Mouse (Mus musculus) monocyte, adult 5-6 weeks (primary cell): ENCODE results near the gene Col6a6. TPM values are rescaled to one million over a fixed set of nuclear protein-coding genes. Genes with fewer than 3 reads are reported as not detected.
"Not testable (repeated sequence)": the region's sequence is repeated elsewhere in the genome, so short reads cannot be mapped to it uniquely, and the experiment has no call there.

ENCODE experiments used
- ATAC-seq: fragments of 153-309, 156-312 bp; replicated peaks from 2 replicates; pipeline ENCODE4 v1.8.0; 2017; ENCODE audit warnings: mild to moderate bottlenecking; ENCODE audit not compliant: low TSS enrichment, insufficient number of reproducible peaks, severe bottlenecking, poor library complexity, low FRiP score
- total RNA-seq: library from RNA; stranded (forward); fragments of 200-1000, 200-491, 200-594 nt; gene quantifications from 3 replicates; pipeline ENCODE4 v1.2.3, GENCODE M21; 2017

Gene Col6a6
- total RNA-seq, 1 experiment from 2014 or later = not detected

GRCm38 (mm10) chr9:105696818-105697564, 131.0 kb downstream of the Col6a6 start:
- no peak for ATAC-seq

GRCm38 (mm10) chr9:105693854-105694253, 134.1 kb downstream of the Col6a6 start:
- ATAC-seq = no peak

- no peak for ATAC-seq
Observed at GRCm38 (mm10) chr9:105693056-105693455, 134.9 kb downstream of the Col6a6 start.

GRCm38 (mm10) chr9:105692472-105692871, 135.5 kb downstream of the Col6a6 start:
- ATAC-seq = no peak

GRCm38 (mm10) chr9:105689485-105689884, 138.5 kb downstream of the Col6a6 start:
- no peak for ATAC-seq

- ATAC-seq = no peak
Observed at GRCm38 (mm10) chr9:105684549-105685165, 143.3 kb downstream of the Col6a6 start.

- no peak for ATAC-seq
Observed at GRCm38 (mm10) chr9:105681386-105681785, 146.6 kb downstream of the Col6a6 start.

GRCm38 (mm10) chr9:105675941-105676340, 152.0 kb downstream of the Col6a6 start:
- no peak for ATAC-seq

- ATAC-seq = no peak
Observed at GRCm38 (mm10) chr9:105672032-105672431, 155.9 kb downstream of the Col6a6 start.

- ATAC-seq = no peak
Observed at GRCm38 (mm10) chr9:105670916-105671315, 157.0 kb downstream of the Col6a6 start.

- ATAC-seq = no peak
Observed at GRCm38 (mm10) chr9:105665269-105665668, 162.7 kb downstream of the Col6a6 start.

GRCm38 (mm10) chr9:105659877-105660276, 168.1 kb downstream of the Col6a6 start:
- ATAC-seq = no peak

- no peak for ATAC-seq
Observed at GRCm38 (mm10) chr9:105658216-105658615, 169.7 kb downstream of the Col6a6 start.

GRCm38 (mm10) chr9:105656189-105656588, 171.8 kb downstream of the Col6a6 start:
- no peak for ATAC-seq

GRCm38 (mm10) chr9:105642460-105643371, 185.2 kb downstream of the Col6a6 start, which contains the start of gene Pik3r4:
Gene Pik3r4 (plus strand): TSS chr9:105642978.
- ATAC-seq = peak; percentile 97

GRCm38 (mm10) chr9:105641377-105641776, 186.6 kb downstream of the Col6a6 start:
- ATAC-seq = not testable (repeated sequence)
